Mouse (Mus musculus): ENCODE results near the gene Axl. TPM values are rescaled to one million over a fixed set of nuclear protein-coding genes. Genes with fewer than 3 reads are reported as not detected.
"Not testable (repeated sequence)": the region's sequence is repeated elsewhere in the genome, so short reads cannot be mapped to it uniquely, and the experiment has no call there.

Axl gene
- polyA plus RNA-seq, 1 experiment from 2014 or later = 26.7 TPM

DNA sequence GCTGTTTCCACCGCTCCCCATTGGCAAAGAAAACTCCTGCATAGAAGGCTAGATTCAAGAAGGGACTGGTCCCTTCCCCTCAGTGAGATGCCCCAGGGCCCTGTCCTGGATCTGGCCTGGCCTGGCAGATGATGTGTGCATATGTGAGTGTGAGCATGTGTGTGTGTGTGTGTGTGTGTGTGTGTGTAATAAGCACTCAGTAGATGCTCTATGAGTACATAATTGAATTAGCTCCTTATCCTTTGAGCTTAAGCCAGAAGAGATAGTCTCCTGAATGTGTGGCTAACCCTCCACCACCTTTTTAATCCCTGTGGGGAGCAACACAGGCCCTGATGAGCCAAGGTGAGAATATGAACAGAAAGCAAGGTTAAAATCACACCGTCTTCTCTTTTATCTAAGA lies 23.2 kb upstream of the Axl start:
- Histone ChIP-seq H3K4me3 (no peak overlapping the region), H3K9ac (no peak overlapping the region), H3K36me3 (no peaks in the 10 kb centered on the region), H3K4me2 (no peak overlapping the region), H3K4me1 (replicated peaks) (peaks cover 12% of the 10 kb centered on the region), H3K27me3 (peaks cover 27% of the 10 kb centered on the region), H3K27ac (replicated peaks) (no peak overlapping the region), H3K9me3 (no peaks in the 10 kb centered on the region)
- ATAC-seq (ENCODE audit: low read depth) = no peak
- WGBS = 79% methylated on average over 2 of the region's 2 CpGs

DNA sequence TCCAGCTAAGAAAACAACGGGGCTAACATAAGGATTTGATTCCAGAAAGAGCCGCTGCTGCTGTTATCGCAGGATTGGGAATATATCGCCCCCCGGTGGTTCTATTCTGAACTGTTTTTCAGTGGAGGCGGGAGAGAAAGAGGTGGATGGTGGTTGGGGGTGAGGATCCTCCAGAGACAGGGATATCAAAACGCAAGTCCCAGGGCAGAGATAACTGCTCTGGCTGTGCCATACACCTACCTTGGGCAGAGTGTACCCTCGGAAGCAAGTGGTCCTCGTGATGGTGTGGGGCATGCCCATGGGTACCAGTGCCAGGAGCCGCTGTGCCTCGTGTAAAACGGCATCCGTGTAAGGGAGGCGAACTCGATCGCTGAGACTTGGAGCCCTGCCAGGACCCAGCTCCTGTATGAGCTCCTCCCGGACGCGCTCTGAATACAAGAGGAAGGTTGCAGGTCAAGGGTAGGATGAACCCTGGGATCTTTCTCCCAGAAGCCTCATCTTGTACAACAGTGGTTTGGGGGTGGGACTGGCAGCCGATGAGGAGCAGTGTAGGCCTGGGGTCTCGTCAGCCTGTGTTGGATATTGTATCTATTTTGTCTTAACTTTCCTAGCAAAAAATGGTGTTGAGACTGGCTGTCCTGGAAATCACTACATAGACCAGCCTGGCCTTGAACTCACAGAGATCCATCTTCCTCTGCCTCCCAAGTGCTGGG lies 17.3 kb upstream of the Axl start:
- no peaks in the 10 kb centered on the region; the same call in 1 of the 2 replicates for H3K4me1 ChIP-seq (replicated peaks)
- H3K9me3 ChIP-seq = no peaks in the 10 kb centered on the region
- H3K4me3 ChIP-seq = peak overlapping the region; percentile 20
- H3K36me3 ChIP-seq = no peaks in the 10 kb centered on the region
- H3K27ac ChIP-seq (replicated peaks) = no peak overlapping the region
- no peaks in the 10 kb centered on the region for H3K27me3 ChIP-seq
- 21% methylated on average over 21 of the region's 21 CpGs for WGBS
- peak; percentile 64 for ATAC-seq (ENCODE audit: low read depth)
- peak overlapping the region; percentile 58 for H3K9ac ChIP-seq
- H3K4me2 ChIP-seq = peak overlapping the region; percentile 48

DNA sequence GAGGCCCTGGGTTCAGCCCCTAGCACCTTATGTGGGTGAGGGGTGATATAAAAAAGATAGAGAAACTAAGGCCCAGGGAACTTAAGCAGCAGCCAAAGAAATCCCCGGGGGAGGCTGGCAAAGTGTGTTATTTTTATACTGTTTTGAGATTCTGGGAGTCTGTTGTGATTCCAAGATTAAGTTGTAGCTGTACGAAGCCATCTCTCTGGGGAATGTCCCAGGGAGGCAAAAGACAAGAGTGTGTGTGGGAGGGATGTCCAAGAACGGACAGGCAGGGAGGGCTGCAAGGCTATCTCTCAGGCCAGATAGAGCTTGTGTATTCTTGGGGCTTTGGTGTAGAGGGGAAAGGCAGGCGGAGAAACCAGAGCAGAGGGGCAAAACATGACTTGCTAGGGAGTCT lies 16.3 kb upstream of the Axl start:
- Histone ChIP-seq H3K4me1 (replicated peaks) (no peaks in the 10 kb centered on the region; the same call in 1 of the 2 replicates), H3K4me3 (no peak overlapping the region), H3K36me3 (no peaks in the 10 kb centered on the region), H3K27ac (replicated peaks) (no peak overlapping the region), H3K9ac (no peak overlapping the region), H3K9me3 (no peaks in the 10 kb centered on the region), H3K4me2 (no peak overlapping the region), H3K27me3 (no peaks in the 10 kb centered on the region)
- WGBS = 83% methylated on average over 4 of the region's 4 CpGs
- ATAC-seq (ENCODE audit: low read depth) = no peak

DNA sequence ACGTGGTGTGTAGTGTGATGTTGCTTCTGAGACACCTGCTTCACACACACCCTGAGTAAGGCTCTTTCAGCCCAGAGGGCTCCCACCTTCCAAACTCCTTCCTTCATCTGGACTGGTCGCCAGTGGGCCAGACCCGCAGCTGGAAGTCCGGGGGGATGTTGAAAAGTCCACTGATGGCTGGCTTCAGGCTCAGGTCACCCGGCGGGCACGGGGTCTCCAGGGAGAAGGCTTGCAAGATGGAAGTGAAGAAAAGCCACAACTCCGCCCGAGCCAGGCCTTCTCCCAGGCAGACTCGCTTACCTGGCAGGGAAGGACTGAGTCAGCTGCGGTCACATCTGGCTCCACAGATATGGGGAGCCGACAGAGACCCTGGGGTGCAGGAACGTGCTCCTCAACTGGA lies 15.0 kb upstream of the Axl start:
- no peak for ATAC-seq (ENCODE audit: low read depth)
- Histone ChIP-seq H3K27me3 (no peaks in the 10 kb centered on the region), H3K9me3 (no peaks in the 10 kb centered on the region), H3K4me1 (replicated peaks) (no peaks in the 10 kb centered on the region; the same call in 1 of the 2 replicates), H3K4me3 (no peak overlapping the region), H3K9ac (no peak overlapping the region), H3K27ac (replicated peaks) (no peak overlapping the region), H3K36me3 (no peaks in the 10 kb centered on the region), H3K4me2 (no peak overlapping the region)
- 82% methylated on average over 13 of the region's 13 CpGs for WGBS

DNA sequence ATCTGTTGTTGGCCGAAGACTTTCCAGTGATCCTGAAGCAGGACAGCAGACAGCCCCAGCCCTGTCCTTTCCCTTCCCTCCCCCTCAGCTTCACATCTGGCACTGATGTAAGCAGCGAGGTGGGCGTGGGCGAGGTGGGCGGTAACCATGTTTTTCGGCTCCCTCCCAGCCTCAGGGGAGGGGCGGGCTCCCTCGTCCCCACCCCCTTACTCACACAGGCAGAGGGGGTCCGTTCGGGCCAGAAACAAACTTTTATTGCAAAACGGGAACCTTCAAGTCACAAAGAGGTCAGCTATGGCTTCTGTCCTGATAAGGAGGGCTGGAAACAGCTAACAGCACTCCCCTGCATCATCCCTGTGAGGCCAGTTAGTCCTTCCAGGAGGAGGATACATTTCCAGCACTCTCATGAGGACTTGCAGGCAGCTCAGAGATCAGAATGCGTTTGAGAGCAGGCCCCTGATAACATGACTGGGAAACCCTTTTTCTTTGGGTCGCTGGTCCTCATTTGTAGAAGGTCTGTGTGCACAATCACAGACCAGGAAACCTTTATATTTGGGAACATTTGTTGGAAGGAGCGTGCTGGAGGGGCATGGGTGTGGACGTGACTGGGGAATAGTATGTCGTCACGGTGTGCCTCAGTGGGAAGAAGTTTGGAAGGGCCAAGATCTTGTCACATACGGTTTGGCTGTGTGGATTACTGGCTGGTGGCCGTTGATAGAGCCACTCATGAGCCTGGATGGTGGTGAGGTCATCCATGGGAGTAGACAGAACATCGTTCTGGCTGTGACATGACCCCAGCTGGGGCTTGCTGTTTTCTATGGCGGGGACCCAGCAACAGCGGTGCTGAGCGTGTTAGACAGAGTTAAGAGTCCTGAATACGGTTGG lies 14.0 kb upstream of the Axl start:
- no peak for ATAC-seq (ENCODE audit: low read depth)
- Histone ChIP-seq H3K27me3 (no peaks in the 10 kb centered on the region), H3K4me2 (peak overlapping the region; percentile 27), H3K9ac (no peak overlapping the region), H3K4me3 (no peak overlapping the region), H3K4me1 (replicated peaks) (no peaks in the 10 kb centered on the region; the same call in 1 of the 2 replicates), H3K27ac (replicated peaks) (no peak overlapping the region), H3K9me3 (no peaks in the 10 kb centered on the region), H3K36me3 (no peaks in the 10 kb centered on the region)
- 39% methylated on average over 24 of the region's 24 CpGs for WGBS

DNA sequence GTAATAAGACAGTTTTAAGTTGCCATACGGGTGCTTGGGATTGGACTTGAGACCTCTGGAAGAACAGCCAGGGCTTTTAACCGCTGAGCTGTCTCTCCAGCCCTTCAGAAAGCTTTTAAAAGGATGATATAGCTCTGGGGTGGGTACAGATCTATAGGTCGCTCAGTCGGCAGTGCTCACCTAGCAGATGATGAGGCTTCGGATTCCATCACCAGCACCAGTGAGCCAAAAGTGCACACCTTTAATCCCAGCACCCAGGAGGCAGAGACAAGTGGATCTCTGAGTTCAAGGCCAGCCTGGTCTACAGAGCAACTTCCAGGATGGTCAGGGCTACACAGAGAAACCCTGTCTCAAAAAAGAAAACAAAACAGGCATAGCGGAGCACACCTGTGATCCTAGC lies 12.5 kb upstream of the Axl start:
- H3K4me1 ChIP-seq (replicated peaks) = no peaks in the 10 kb centered on the region; the same call in 1 of the 2 replicates
- H3K27me3 ChIP-seq = no peaks in the 10 kb centered on the region
- H3K4me2 ChIP-seq = no peak overlapping the region
- H3K36me3 ChIP-seq = no peaks in the 10 kb centered on the region
- WGBS = 92% methylated on average over 6 of the region's 6 CpGs
- H3K4me3 ChIP-seq = no peak overlapping the region
- no peak overlapping the region for H3K9ac ChIP-seq
- no peak overlapping the region for H3K27ac ChIP-seq (replicated peaks)
- no peaks in the 10 kb centered on the region for H3K9me3 ChIP-seq
- ATAC-seq (ENCODE audit: low read depth) = no peak

DNA sequence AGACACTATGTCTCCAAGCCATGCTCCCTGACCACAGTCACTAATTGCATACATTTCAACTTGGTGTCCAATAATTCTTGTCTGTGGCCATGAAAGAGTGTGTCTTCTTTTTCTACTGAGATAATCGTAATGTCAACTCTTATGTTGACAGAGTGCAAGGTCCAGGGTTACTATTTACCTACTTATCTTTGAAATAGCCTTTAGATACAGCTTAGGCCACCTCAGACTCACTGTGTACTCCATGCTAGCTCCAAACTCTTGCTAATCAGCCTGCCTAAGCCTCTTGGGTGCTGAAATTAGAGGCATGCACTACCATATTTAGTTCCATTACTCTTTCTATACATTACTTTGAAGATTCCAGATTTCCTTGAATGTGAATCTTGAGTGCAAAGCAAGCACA lies 10.9 kb upstream of the Axl start:
- no peak overlapping the region for H3K9ac ChIP-seq
- no peak for ATAC-seq (ENCODE audit: low read depth)
- no peaks in the 10 kb centered on the region for H3K27me3 ChIP-seq
- no peaks in the 10 kb centered on the region for H3K9me3 ChIP-seq
- 84% methylated on average over 1 of the region's 1 CpGs for WGBS
- H3K4me2 ChIP-seq = no peak overlapping the region
- no peaks in the 10 kb centered on the region for H3K4me1 ChIP-seq (replicated peaks)
- H3K36me3 ChIP-seq = no peaks in the 10 kb centered on the region
- no peak overlapping the region for H3K27ac ChIP-seq (replicated peaks)
- no peak overlapping the region for H3K4me3 ChIP-seq

DNA sequence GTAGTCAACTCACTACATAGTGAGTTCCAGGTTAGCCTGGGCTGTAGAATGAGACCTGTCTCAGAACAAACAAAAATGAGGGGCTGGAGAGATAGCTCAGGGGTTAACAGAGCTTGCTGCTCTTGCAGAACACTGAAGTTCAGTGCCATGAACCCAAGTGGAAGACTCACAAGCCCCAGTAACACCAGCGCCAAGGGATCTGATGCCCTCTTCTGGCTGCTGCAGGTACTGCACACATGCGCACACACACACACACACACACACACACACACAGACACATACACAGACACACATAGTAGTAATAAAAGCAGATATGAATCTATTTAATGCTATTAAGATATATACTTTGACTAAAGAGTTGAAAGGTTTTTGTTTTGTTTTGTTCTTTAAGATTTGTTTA lies 10.0 kb upstream of the Axl start:
- Histone ChIP-seq H3K4me1 (replicated peaks) (no peaks in the 10 kb centered on the region), H3K4me3 (no peak overlapping the region), H3K36me3 (no peaks in the 10 kb centered on the region), H3K9ac (no peak overlapping the region), H3K4me2 (no peak overlapping the region), H3K27me3 (no peaks in the 10 kb centered on the region), H3K27ac (replicated peaks) (no peak overlapping the region), H3K9me3 (no peaks in the 10 kb centered on the region)
- no peak for ATAC-seq (ENCODE audit: low read depth)
- 76% methylated on average over 2 of the region's 2 CpGs for WGBS

DNA sequence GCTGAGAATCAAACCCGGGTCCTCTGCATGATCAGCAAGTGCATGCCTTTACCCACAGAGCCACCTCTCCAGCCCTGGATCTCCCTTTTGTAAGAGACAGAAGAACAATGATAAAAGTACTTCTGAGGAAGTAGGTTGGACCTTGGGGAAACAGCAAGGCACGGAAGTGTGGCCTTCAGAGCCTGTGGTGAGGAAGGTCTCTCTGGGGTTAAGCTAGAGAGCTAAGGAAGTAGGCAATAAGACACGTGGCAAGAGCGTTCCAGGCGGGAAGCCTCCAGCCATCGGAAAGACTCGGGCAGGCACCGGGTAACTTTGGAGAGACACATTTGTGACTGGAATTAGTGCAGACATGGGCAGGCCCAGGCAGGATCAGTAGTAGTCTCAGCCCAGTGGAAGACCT lies 6.3 kb upstream of the Axl start:
- H3K4me3 ChIP-seq = no peak overlapping the region
- H3K36me3 ChIP-seq = no peaks in the 10 kb centered on the region
- H3K27ac ChIP-seq (replicated peaks) = no peak overlapping the region
- H3K4me2 ChIP-seq = no peak overlapping the region
- 82% methylated on average over 8 of the region's 8 CpGs for WGBS
- ATAC-seq (ENCODE audit: low read depth) = no peak
- H3K27me3 ChIP-seq = no peaks in the 10 kb centered on the region
- no peak overlapping the region for H3K9ac ChIP-seq
- H3K9me3 ChIP-seq = no peaks in the 10 kb centered on the region
- H3K4me1 ChIP-seq (replicated peaks) = no peaks in the 10 kb centered on the region

DNA sequence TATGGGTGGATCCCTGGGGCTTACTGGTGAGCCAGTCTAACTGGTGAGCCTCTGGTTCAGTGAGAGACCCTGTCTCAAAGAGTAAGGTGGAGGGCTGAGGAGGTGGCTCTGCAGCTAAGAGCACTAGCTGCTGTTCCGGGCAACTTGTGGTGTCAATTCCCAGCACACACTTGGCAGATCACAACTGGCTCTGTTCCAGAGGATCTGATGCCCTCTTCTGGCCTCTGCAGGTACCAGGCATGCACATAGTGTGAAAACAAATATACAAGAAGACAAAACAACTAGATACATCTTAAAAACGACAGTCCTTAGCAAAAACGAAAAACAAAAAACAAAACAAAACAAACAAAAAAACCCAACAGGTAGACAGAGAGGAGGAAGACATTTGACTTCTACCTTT lies 5.2 kb upstream of the Axl start:
- H3K27ac ChIP-seq (replicated peaks) = no peak overlapping the region
- no peaks in the 10 kb centered on the region for H3K9me3 ChIP-seq
- H3K9ac ChIP-seq = no peak overlapping the region
- ATAC-seq (ENCODE audit: low read depth) = no peak
- peaks cover 2% of the 10 kb centered on the region for H3K4me1 ChIP-seq (replicated peaks)
- no peak overlapping the region for H3K4me3 ChIP-seq
- WGBS = 49% methylated on average over 3 of the region's 3 CpGs
- H3K4me2 ChIP-seq = no peak overlapping the region
- H3K36me3 ChIP-seq = no peaks in the 10 kb centered on the region
- H3K27me3 ChIP-seq = no peaks in the 10 kb centered on the region; the same call in 1 of the 2 replicates

DNA sequence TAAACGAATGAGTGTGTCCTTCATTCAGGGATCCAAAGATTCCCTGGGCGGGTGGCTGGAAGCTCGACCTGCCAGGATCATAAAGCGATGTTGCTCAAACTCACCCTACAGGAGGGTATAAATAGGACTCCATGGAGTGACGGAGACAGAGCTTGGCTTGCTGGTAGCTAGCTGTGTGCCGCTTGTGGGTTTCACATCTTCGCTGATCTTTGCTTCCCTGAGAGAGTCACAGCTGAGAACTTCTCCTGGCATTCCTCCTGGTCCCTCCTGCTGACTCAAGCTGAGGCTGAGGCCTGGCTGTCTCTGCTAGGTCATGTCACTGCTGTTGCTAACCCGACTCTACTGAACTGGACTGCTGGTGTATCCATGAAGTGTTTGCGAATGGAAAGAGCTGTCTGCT lies 4.5 kb upstream of the Axl start:
- not testable (repeated sequence) for H3K36me3 ChIP-seq; H3K4me2 ChIP-seq; H3K9ac ChIP-seq; H3K27me3 ChIP-seq; H3K9me3 ChIP-seq; ATAC-seq (ENCODE audit: low read depth); H3K4me3 ChIP-seq; H3K27ac ChIP-seq (replicated peaks); H3K4me1 ChIP-seq (replicated peaks)
- WGBS = 71% methylated on average over 9 of the region's 9 CpGs

DNA sequence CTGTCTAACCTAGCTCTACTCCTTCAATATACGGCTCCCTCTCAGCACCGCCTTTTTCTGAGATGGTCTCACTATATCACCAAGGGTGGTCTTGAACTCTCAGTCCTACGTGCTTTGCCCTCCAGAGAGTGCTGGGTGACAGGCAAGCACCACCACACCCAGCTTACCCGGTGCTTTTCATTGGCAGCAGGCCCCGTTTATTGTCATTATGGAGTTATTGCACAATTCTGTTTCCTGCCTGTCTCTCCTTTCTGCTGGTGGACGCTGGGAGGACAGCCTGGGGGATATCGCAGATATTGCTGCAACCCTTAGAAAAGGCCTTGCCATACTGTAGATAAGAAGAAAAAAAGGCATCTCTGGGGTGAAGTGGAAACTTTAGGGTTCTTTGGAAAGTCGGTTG lies 2.1 kb upstream of the Axl start:
- H3K27ac ChIP-seq (replicated peaks) = no peak overlapping the region
- no peaks in the 10 kb centered on the region for H3K9me3 ChIP-seq
- H3K27me3 ChIP-seq = no peaks in the 10 kb centered on the region; the same call in 1 of the 2 replicates
- peaks cover 19% of the 10 kb centered on the region for H3K4me1 ChIP-seq (replicated peaks)
- 72% methylated on average over 8 of the region's 8 CpGs for WGBS
- no peaks in the 10 kb centered on the region for H3K36me3 ChIP-seq
- no peak overlapping the region for H3K4me2 ChIP-seq
- no peak for ATAC-seq (ENCODE audit: low read depth)
- H3K9ac ChIP-seq = no peak overlapping the region
- no peak overlapping the region for H3K4me3 ChIP-seq
